Mouse (Mus musculus) small intestine, adult 2 months (tissue): ENCODE results near the gene Sult1c2. TPM values are rescaled to one million over a fixed set of nuclear protein-coding genes. Genes with fewer than 3 reads are reported as not detected.
"Not testable (repeated sequence)": the region's sequence is repeated elsewhere in the genome, so short reads cannot be mapped to it uniquely, and the experiment has no call there.

Experiments used
- H3K27ac ChIP-seq: fragments of 200-500 bp; 2 replicates; pipeline ENCODE4 v1.5.1; 2012; ENCODE audit warnings: low read depth, low read length, control low read depth, inconsistent platforms; ENCODE audit not compliant: insufficient read depth
- H3K27me3 ChIP-seq: fragments of 200-500 bp; 2 replicates; pipeline ENCODE4 v1.6.1; 2012; ENCODE audit warnings: mild to moderate bottlenecking, moderate library complexity, low read length, inconsistent platforms; ENCODE audit not compliant: control insufficient read depth, insufficient read depth
- H3K36me3 ChIP-seq: fragments of 200-500 bp; 2 replicates; pipeline ENCODE4 v1.6.1; 2012; ENCODE audit warnings: mild to moderate bottlenecking, low read length, control low read depth, inconsistent platforms; ENCODE audit not compliant: control insufficient read depth, insufficient read depth
- H3K4me1 ChIP-seq: fragments of 200-500 bp; 2 replicates; pipeline ENCODE4 v1.6.1; 2012; ENCODE audit warnings: low read length, inconsistent platforms, mixed read lengths; ENCODE audit not compliant: control insufficient read depth, insufficient read depth, insufficient read length
- H3K4me3 ChIP-seq: fragments of 200-500 bp; 2 replicates; pipeline ENCODE4 v1.5.1; 2012; ENCODE audit warnings: low read depth, mild to moderate bottlenecking, control low read depth, inconsistent platforms, low read length, moderate library complexity
- CTCF ChIP-seq: fragments of 200-500 bp; IDR thresholded peaks from 2 replicates; pipeline ENCODE4 v1.5.1; 2012; ENCODE audit warnings: low read depth, mild to moderate bottlenecking, control low read depth, inconsistent platforms, low read length, moderate library complexity, mixed read lengths; ENCODE audit not compliant: insufficient replicate concordance, insufficient read length; ENCODE audit errors: extremely low read depth
- POLR2A ChIP-seq: fragments of 200-500 bp; IDR thresholded peaks from 2 replicates; pipeline ENCODE4 v1.6.1; 2012; ENCODE audit warnings: low read depth, mild to moderate bottlenecking, control low read depth, inconsistent platforms, low read length, moderate library complexity
- WGBS: fragments of 180-500 bp; shearing (Covaris S2); methylation state at CpG from one replicate; pipeline ENCODE4 v1.1.7; 2018; 5-methylcytosine and 5-hydroxymethylcytosine counted together
- polyA plus RNA-seq: library from polyadenylated mRNA; depleted of rRNA; stranded (reverse); fragments of >200 nt; gene quantifications from 2 replicates; pipeline ENCODE4 v1.2.3, GENCODE M21; 2012; rRNA removed

The Sult1c2 gene
- polyA plus RNA-seq, 1 experiment: 0.30 TPM

- no peaks in the 10 kb centered on the region for H3K36me3 ChIP-seq
- no peaks in the 10 kb centered on the region for H3K4me1 ChIP-seq
- TF ChIP-seq POLR2A: no peak
- no peak for TF ChIP-seq CTCF
- 27% methylated on average over 3 of the region's 3 CpGs for whole genome bisulfite sequencing
- H3K27ac ChIP-seq: no peak overlapping the region
- H3K4me3 ChIP-seq: no peak overlapping the region
- H3K27me3 ChIP-seq: no peaks in the 10 kb centered on the region
These were observed 8.9 kb upstream of the Sult1c2 start for GRCm38 (mm10) chr17:53854992-53855391.

DNA sequence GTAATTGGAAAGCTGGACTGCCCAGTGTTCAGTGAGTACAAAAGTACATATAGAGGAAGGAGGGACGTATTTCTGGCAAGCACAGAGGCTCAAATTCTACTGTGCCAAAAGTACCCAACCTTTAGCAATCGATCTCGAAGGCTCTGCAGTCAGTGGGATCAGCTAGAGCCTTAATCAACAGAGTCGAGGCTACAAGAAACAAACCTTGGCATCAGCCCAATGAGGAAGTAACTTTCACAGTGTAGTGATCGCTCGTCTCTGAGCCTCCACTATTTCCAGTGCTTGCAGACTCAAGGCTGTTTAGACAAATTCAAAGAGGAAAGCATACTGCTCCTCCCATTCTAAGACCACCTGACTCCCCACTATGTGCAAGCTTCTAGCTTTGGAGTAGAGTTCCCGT, 343 bp downstream of the Sult1c2 start:
- no peaks in the 10 kb centered on the region for H3K36me3 ChIP-seq
- no peak overlapping the region for H3K27ac ChIP-seq
- no peaks in the 10 kb centered on the region for H3K27me3 ChIP-seq
- no peak for TF ChIP-seq POLR2A
- no peak for TF ChIP-seq CTCF
- no peak overlapping the region for H3K4me3 ChIP-seq
- peaks cover 2% of the 10 kb centered on the region; the same call in 1 of the 2 replicates for H3K4me1 ChIP-seq
- 20% methylated on average over 7 of the region's 7 CpGs for WGBS

DNA sequence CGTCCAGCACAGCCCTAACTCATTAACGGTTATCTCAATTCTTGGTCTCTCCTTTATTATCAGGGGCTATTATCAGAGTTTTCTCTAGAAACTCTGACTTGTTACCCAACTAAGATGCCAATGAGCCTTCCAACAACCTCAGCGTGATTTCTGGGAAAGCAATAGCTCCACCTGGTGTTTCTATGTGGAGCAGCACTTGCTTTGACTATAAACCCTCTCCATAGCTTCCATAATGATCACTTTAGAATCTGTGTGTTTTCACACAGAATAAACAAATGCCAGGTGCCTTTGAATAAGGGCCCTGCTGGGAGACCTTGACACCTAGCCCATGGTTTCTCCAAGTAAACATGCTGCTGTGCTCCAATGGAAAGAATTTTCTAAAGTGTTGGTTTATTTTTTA, 12.8 kb downstream of the Sult1c2 start:
- Histone ChIP-seq H3K4me3 (no peak overlapping the region), H3K36me3 (no peaks in the 10 kb centered on the region), H3K27ac (no peak overlapping the region), H3K27me3 (no peaks in the 10 kb centered on the region), H3K4me1 (no peaks in the 10 kb centered on the region)
- WGBS: 54% methylated on average over 3 of the region's 3 CpGs
- TF ChIP-seq CTCF (no peak), POLR2A (no peak)

DNA sequence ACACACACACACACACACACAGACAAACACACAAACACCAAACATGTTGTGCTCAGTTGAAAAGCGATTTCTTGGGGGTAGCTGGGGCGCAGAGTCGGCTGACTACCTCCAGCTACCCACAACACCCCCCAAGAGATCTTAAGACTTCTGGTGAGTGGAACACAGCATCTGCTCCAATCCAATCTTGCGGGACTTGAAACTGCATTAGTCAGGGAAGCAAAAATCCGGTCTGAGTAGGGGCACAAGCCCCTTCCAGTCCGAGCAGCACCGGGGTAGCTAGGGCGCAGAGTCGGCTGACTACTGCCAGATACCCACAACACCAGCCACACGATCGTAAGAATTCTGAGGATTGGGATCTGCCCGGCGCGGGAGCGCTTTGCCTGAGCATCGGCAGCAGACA, 42.2 kb downstream of the Sult1c2 start:
- not testable (repeated sequence) for H3K27me3 ChIP-seq, H3K4me1 ChIP-seq, H3K27ac ChIP-seq, H3K4me3 ChIP-seq, H3K36me3 ChIP-seq
- WGBS: 85% methylated on average over 16 of the region's 16 CpGs

GRCm38 (mm10) chr17:53783381-53783780, 62.8 kb downstream of the Sult1c2 start:
- Histone ChIP-seq H3K36me3 (no peaks in the 10 kb centered on the region), H3K27ac (no peak overlapping the region), H3K4me3 (no peak overlapping the region), H3K4me1 (no peaks in the 10 kb centered on the region), H3K27me3 (no peaks in the 10 kb centered on the region)
- 65% methylated on average over 1 of the region's 1 CpGs for WGBS
- TF ChIP-seq CTCF (no peak), POLR2A (no peak)

Other genes starting within 250 kb of the Sult1c2 start
- gene Sgo1, start 157.0 kb downstream of the Sult1c2 start, polyA plus RNA-seq: 0.24 and 0.39 TPM in 2 replicates
- gene Sult1c1, start 144.3 kb upstream of the Sult1c2 start, polyA plus RNA-seq: not detected in 2 replicates